Mouse (Mus musculus) heart, embryonic 15.5 days (tissue): ENCODE results near the gene Fam131b. TPM values are rescaled to one million over a fixed set of nuclear protein-coding genes. Genes with fewer than 3 reads are reported as not detected.

ENCODE experiments used
- ATAC-seq: fragments of 200-750 bp; cut with Nextera tagmentation; replicated peaks from 2 replicates; pipeline ENCODE4 v1.8.0; 2017; ENCODE audit warnings: low read depth, moderate TSS enrichment; ENCODE audit not compliant: insufficient number of reproducible peaks, insufficient read depth, low FRiP score
- H3K27ac ChIP-seq: fragments of 300-500 bp; sonication (generic); 2 replicates; pipeline ENCODE4 v1.5.1; 2015; ENCODE audit warnings: mild to moderate bottlenecking, inconsistent platforms
- H3K27me3 ChIP-seq: fragments of 300-500 bp; sonication (generic); 2 replicates; pipeline ENCODE4 v1.6.1; 2015; ENCODE audit warnings: inconsistent platforms
- H3K36me3 ChIP-seq: fragments of 300-500 bp; sonication (generic); 2 replicates; pipeline ENCODE4 v1.6.1; 2015; ENCODE audit warnings: mild to moderate bottlenecking, inconsistent platforms
- H3K4me1 ChIP-seq: fragments of 300-500 bp; sonication (generic); replicated peaks from 2 replicates; pipeline ENCODE4 v1.6.1; 2015; ENCODE audit warnings: inconsistent platforms
- H3K4me2 ChIP-seq: fragments of 300-500 bp; sonication (generic); 2 replicates; pipeline ENCODE4 v1.6.1; 2015; ENCODE audit warnings: inconsistent platforms, mild to moderate bottlenecking, moderate library complexity
- H3K4me3 ChIP-seq: fragments of 300-500 bp; sonication (generic); 2 replicates; pipeline ENCODE4 v1.5.1; 2015; ENCODE audit warnings: mild to moderate bottlenecking, inconsistent platforms
- H3K9ac ChIP-seq: fragments of 300-500 bp; sonication (generic); 2 replicates; pipeline ENCODE4 v1.6.1; 2015; ENCODE audit warnings: mild to moderate bottlenecking, inconsistent platforms
- H3K9me3 ChIP-seq: fragments of 300-500 bp; sonication (generic); replicated peaks from 2 replicates; pipeline ENCODE4 v1.6.1; 2016; ENCODE audit warnings: inconsistent platforms
- WGBS: fragments of 180-500 bp; shearing (Covaris S2); methylation state at CpG from one replicate; pipeline ENCODE4 v1.1.7; 2015; ENCODE audit warnings: mixed read lengths; 5-methylcytosine and 5-hydroxymethylcytosine counted together
- polyA plus RNA-seq: library from polyadenylated mRNA; unstranded; fragments of >200 nt; fragmentation: Nextera tagmentation; extraction: Ambion mirVana; gene quantifications from 2 replicates; pipeline ENCODE4 v1.2.1, GENCODE M21; 2015

The Fam131b gene
- polyA plus RNA-seq, 1 experiment from 2014 or later: 0.10 TPM

DNA sequence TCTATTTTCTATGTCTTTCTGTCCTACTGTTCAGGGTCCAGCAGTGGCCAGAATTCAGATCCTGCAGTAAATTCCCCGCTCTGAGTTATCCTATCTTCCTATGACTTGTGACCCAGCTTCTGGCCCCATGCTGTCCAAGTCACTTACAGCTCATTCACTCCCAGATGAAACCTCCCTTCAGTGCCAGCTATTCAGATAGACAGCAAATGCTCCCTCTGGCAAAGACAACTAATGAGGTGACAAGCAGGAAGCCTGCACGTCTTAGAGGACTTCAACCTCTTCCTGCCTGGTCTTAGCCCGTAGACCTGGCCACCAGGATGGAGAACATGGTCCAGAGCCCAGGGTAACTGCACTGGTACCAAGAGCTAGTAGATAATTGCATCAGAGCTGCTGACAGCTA is 38.5 kb upstream of the Fam131b start:
- no peaks in the 10 kb centered on the region for H3K9me3 ChIP-seq

DNA sequence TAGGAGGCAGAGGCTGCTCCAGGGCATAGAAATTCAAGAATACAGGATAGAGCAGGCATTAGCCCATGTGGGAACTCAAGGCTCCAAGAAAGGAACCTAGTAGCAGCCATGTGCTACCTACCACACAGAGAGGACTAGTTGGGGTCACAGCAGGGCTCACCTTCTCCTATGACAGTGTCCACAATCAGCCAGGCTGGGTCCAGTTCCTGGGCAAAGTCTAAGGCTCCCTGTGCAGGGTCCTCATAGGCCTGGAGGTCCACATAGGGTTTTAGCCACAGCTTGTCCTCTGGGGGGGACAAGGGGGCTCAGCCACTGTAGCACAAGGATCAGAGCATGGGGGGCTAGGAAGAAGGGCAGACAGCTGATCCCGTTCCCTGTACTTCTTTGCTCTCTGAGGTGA is 38.1 kb upstream of the Fam131b start:
- Histone ChIP-seq H3K36me3 (peaks cover 34% of the 10 kb centered on the region), H3K4me1 (peaks cover 50% of the 10 kb centered on the region), H3K4me2 (no peak overlapping the region), H3K4me3 (no peak overlapping the region), H3K27me3 (no peaks in the 10 kb centered on the region), H3K9ac (no peak overlapping the region), H3K27ac (peak overlapping the region; percentile 59), H3K9me3 (no peaks in the 10 kb centered on the region)
- WGBS: 57% methylated on average over 1 of the region's 1 CpGs
- ATAC-seq: no peak; the same call in 1 of the 2 replicates

More for the DNA sequence above, 38.5 kb upstream of the Fam131b start:
- Histone ChIP-seq H3K27ac (peak overlapping the region; percentile 59; the same call in 1 of the 2 replicates), H3K4me2 (no peak overlapping the region), H3K4me3 (no peak overlapping the region), H3K4me1 (peaks cover 46% of the 10 kb centered on the region), H3K36me3 (peaks cover 30% of the 10 kb centered on the region), H3K9ac (no peak overlapping the region), H3K27me3 (no peaks in the 10 kb centered on the region)
- ATAC-seq: no peak
- 34% methylated on average over 3 of the region's 3 CpGs for WGBS

DNA sequence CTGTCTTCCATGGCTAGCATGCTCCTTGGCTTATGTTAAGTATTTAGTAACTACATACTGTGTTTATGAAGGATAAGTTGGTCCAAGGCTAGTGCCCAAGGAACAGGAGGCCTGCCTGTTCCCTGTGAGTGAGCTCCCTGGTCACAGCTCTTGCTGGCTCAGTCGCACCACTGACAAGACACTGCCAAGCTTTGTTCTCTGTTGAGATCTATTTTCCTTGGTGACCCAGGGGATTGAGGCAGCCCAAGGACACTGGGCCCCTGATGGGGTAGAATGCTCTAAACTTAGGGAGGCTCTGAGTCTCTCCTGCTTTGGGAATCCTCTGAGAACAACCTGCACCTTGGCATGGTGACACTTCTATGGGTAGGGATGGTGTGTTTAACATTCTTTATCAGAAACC is 37.6 kb upstream of the Fam131b start:
- Histone ChIP-seq H3K4me1 (peaks cover 55% of the 10 kb centered on the region), H3K27ac (peak overlapping the region; percentile 59), H3K9ac (no peak overlapping the region)

DNA sequence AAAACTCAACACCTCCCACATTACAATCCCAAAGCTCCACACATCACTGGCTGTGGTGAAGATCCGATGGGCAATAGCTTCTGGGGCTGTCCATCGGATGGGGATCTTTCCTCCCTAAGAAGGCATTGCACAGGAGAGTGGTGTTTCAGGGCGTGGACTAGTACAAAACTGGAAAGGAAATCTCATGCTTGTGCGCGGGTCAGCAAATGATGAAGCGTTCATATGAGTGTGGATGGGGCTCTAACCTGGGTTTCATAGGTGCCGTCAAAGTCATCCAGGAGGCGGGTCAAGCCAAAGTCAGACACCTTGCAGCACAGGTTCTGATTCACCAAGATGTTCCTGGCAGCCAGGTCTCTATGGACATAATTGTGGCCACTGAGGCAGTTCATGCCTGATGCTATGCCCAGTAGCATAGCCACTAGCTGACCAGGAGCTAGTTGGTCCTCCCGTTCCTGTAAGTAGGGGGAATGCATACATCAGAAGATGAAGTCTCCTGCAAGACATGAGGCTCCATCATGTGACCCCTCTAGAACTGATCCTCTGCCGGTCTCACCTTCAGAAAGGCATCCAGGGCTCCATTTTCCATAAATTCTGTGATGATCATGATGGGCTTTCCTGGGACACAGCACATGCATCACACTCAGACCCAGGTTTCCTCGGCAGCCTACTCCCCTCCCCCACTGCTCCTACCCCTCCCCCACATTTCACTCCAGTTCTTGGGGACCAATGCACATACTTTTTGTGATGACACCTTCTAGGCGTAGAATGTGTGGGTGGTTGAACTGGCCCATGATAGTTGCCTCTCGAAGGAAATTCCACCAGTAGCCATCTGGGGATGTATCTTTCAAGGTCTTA is 36.8 kb upstream of the Fam131b start:
- no peak overlapping the region for H3K4me3 ChIP-seq
- H3K27ac ChIP-seq: peak overlapping the region; percentile 79
- H3K27me3 ChIP-seq: no peaks in the 10 kb centered on the region
- no peak overlapping the region for H3K4me2 ChIP-seq
- ATAC-seq: no peak
- H3K36me3 ChIP-seq: peaks cover 47% of the 10 kb centered on the region
- peaks cover 63% of the 10 kb centered on the region for H3K4me1 ChIP-seq
- 82% methylated on average over 13 of the region's 13 CpGs for WGBS
- H3K9ac ChIP-seq: no peak overlapping the region
- no peaks in the 10 kb centered on the region for H3K9me3 ChIP-seq

More for the DNA sequence above, 37.6 kb upstream of the Fam131b start:
- no peaks in the 10 kb centered on the region for H3K27me3 ChIP-seq
- no peak for ATAC-seq
- no peaks in the 10 kb centered on the region for H3K9me3 ChIP-seq
- WGBS: 30% methylated on average over 1 of the region's 1 CpGs
- H3K36me3 ChIP-seq: peaks cover 39% of the 10 kb centered on the region
- no peak overlapping the region for H3K4me3 ChIP-seq
- no peak overlapping the region for H3K4me2 ChIP-seq

DNA sequence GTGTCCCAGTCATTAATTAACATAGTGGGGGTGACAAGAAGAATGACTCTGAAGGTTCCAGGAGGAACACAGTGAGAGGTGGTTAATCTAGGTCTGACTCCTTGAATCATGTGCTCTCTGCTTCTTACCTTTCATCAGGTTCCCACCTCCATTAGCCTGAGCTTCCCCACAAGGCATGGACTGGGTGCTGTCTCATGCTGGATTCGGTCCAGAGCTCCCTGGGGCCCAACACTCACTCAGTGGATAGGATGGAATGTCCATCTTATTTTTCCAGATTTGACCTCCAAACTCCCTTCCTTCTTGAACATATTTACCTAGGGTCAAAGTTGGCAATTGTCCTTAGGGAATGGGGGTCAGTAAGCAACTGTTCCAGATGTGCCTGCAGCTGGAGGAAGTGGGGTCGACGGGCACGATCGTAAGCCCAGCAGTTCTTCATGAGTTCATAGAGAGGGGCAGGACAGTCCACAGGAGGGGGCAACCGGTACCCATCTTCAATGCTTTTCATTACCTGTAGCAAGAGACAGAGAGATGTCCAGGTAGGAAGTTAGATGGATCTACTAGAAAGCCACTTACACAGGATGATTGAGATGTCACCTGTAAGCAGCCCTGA is 35.9 kb upstream of the Fam131b start:
- peaks cover 56% of the 10 kb centered on the region for H3K36me3 ChIP-seq
- ATAC-seq: no peak
- peak overlapping the region; percentile 79 for H3K27ac ChIP-seq
- no peaks in the 10 kb centered on the region for H3K9me3 ChIP-seq
- H3K4me1 ChIP-seq: peaks cover 72% of the 10 kb centered on the region
- no peak overlapping the region for H3K4me3 ChIP-seq
- no peaks in the 10 kb centered on the region for H3K27me3 ChIP-seq
- WGBS: 87% methylated on average over 6 of the region's 6 CpGs
- no peak overlapping the region for H3K9ac ChIP-seq
- no peak overlapping the region for H3K4me2 ChIP-seq

DNA sequence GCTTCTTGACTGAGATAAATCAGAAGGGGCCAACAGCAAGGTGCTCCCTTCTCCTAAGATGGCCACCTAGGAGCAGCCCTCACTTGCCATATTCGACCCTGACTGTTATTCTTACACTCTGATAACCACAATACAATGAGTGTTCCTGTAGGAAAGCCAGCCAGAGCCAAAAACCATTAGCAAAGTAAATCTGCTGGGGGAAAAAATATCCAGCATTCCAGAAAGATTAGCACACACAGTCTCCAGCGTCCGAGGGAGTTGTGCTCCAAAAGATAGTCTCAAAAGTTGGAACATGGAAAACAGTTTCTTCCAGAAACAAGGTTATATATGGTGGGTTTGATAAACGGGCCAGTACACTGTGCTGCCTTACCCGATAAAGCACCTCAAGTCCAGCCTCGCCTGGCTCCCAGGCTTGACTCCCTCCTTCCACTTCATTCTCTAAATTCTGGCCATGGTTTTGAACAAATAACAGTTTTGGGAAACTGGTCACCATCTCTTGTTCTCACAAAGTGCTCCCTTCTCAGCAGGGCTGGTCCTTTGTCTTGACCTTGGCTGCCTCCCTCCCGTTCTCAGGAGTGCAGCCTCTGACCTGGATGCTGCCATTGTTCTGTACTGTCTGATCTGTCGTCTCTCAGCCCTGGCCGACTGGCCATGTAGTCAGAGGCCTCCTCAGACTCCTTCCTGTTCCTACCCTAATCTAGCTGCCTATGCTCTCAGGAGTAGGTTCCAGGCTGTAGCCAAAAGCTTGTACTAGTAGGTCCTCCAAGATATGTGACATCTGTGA is 35.1 kb upstream of the Fam131b start:
- Histone ChIP-seq H3K36me3 (peaks cover 64% of the 10 kb centered on the region), H3K27ac (peak overlapping the region; percentile 79), H3K4me1 (peaks cover 80% of the 10 kb centered on the region), H3K4me2 (no peak overlapping the region), H3K4me3 (no peak overlapping the region), H3K9ac (no peak overlapping the region), H3K27me3 (no peaks in the 10 kb centered on the region), H3K9me3 (no peaks in the 10 kb centered on the region)
- ATAC-seq: peak; percentile 23
- 36% methylated on average over 9 of the region's 9 CpGs for WGBS

DNA sequence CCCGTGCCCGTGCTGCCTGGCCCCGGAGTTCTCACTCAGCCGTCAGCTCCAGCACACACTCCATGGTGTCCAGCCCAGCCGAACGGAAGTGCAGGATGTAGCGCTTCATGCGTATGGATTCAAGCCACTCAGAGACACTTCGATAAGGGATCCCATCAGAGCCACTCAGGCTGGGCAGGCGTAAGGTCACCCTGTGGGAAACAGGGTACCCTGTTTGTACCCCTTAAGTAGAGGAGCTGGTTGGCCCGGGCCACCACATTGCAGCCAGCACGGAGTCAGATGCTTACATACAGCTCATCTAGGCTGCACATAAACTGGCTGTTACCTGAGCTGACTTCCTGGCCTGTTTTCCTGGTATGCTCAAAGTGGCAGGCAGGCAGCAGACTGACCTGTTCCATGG is 34.5 kb upstream of the Fam131b start:
- Histone ChIP-seq H3K9me3 (no peaks in the 10 kb centered on the region), H3K9ac (no peak overlapping the region), H3K36me3 (peaks cover 65% of the 10 kb centered on the region), H3K4me1 (peaks cover 86% of the 10 kb centered on the region), H3K4me3 (no peak overlapping the region), H3K27me3 (no peaks in the 10 kb centered on the region), H3K27ac (peak overlapping the region; percentile 79), H3K4me2 (no peak overlapping the region)
- 0 out of 2 replicates have a peak, but pooled peaks have one; percentile 6 for ATAC-seq
- WGBS: 65% methylated on average over 12 of the region's 12 CpGs

DNA sequence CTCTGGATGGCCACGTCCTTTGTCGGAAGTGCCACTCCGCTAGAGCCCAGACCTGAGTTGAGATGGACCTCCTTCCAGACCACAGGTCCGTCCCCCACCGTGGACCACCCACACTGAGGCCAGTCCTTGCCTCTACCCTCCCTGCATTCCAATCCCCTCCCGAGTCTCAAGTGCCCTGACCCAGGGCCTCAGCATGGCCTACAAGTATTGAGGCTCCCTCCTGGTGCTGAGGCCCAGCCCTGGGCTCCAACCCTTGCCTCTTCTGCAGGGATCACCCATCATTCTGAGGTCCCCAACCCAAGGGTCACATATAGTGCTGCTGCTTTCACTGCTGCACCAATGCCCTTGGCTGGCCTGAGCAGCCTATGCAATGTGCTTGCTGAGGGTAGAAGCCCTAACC is 33.5 kb upstream of the Fam131b start:
- peaks cover 71% of the 10 kb centered on the region for H3K36me3 ChIP-seq
- H3K9ac ChIP-seq: no peak overlapping the region
- no peak overlapping the region for H3K4me3 ChIP-seq
- peak overlapping the region; percentile 43 for H3K27ac ChIP-seq
- WGBS: 48% methylated on average over 6 of the region's 6 CpGs
- no peaks in the 10 kb centered on the region for H3K27me3 ChIP-seq
- ATAC-seq: no peak
- H3K9me3 ChIP-seq: no peaks in the 10 kb centered on the region
- peaks cover 91% of the 10 kb centered on the region for H3K4me1 ChIP-seq
- no peak overlapping the region for H3K4me2 ChIP-seq

DNA sequence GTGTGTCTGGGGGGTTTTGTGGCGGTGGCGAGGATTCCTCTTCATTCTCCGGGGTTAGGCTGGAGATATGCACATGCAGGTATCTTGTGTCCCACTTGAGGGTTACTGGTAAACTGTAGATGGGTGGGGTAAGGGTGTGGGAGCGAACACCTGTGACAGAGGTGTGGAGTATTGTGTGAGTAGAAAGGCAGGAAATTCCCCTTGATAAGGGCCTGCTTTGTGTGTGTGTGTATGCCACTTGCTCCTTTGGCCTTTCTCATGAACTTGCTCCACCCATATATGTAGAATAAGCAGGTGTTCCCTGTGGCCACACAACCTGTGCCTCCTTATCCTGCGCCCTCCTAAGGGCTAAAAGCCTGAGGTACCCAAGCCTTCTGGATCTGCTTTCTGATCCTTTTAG is 32.5 kb upstream of the Fam131b start:
- peak overlapping the region; percentile 43; the same call in 1 of the 2 replicates for H3K27ac ChIP-seq
- no peak for ATAC-seq
- no peak overlapping the region for H3K4me2 ChIP-seq
- H3K36me3 ChIP-seq: peaks cover 76% of the 10 kb centered on the region
- WGBS: 89% methylated on average over 5 of the region's 5 CpGs
- H3K4me1 ChIP-seq: peaks cover 91% of the 10 kb centered on the region
- no peak overlapping the region for H3K4me3 ChIP-seq
- H3K9me3 ChIP-seq: no peaks in the 10 kb centered on the region
- no peak overlapping the region for H3K9ac ChIP-seq
- H3K27me3 ChIP-seq: no peaks in the 10 kb centered on the region

DNA sequence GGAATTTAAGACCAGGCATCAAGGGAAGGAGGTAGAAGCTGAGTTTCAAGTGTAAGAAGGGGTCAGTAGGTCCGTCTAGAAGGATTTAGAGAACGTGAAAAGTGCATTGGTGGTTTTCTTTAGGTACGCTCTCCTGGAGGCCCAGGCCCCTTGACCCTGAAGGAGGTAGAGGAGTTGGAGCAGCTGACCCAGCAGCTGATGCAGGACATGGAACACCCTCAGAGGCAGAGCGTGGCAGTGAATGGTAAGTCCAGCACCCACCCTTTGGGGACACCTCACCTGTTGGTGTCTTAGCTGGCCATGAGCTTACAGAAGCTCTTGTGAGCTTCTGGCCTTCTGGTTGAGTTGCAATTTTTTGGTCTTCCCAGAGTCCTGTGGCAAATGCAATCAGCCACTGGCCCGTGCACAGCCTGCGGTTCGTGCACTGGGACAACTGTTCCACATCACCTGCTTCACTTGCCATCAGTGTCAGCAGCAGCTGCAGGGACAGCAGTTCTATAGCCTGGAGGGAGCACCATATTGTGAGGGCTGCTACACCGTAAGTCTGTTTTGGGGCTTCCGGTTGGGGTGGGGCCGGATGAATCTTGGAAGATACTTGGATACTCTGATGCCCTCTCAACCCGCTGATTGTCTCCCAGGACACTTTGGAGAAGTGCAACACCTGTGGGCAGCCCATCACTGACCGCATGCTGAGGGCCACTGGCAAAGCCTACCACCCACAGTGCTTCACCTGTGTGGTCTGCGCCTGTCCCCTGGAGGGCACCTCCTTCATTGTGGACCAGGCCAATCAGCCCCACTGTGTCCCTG is 31.6 kb upstream of the Fam131b start:
- no peak overlapping the region; the same call in none of the 2 replicates for H3K27ac ChIP-seq
- H3K9ac ChIP-seq: no peak overlapping the region
- peaks cover 95% of the 10 kb centered on the region for H3K4me1 ChIP-seq
- no peak overlapping the region for H3K4me3 ChIP-seq
- no peak overlapping the region for H3K4me2 ChIP-seq
- WGBS: 90% methylated on average over 13 of the region's 13 CpGs
- no peaks in the 10 kb centered on the region for H3K27me3 ChIP-seq
- no peaks in the 10 kb centered on the region for H3K9me3 ChIP-seq
- H3K36me3 ChIP-seq: peaks cover 73% of the 10 kb centered on the region
- no peak for ATAC-seq
